Mouse (Mus musculus) MN1 (cell line): ENCODE measurements around the gene Cd52.
"Not testable (repeated sequence)": the region's sequence is repeated elsewhere in the genome, so short reads cannot be mapped to it uniquely, and the experiment has no call there.

Experiments
- DNase-seq: peaks from one replicate; pipeline ENCODE4 v3.0.0-alpha.2; 2016; ENCODE audit warnings: low spot score

Gene Cd52

GRCm38 (mm10) chr4:134094923-134095547 lies at the start of gene Cd52:
Cd52 (minus strand) TSS chr4:134095082.
- no peak for DNase-seq

GRCm38 (mm10) chr4:134144297-134144696 lies 49.4 kb upstream of the Cd52 start:
- not testable (repeated sequence) for DNase-seq

- DNase-seq: no peak
These were observed 44.0 kb upstream of the Cd52 start for GRCm38 (mm10) chr4:134138857-134139256.

- DNase-seq: no peak
These were observed 41.5 kb upstream of the Cd52 start for GRCm38 (mm10) chr4:134136280-134136926.

GRCm38 (mm10) chr4:134132519-134133095 lies 37.7 kb upstream of the Cd52 start:
- DNase-seq: peak; percentile 76

- peak; percentile 66 for DNase-seq
These were observed 37.2 kb upstream of the Cd52 start for GRCm38 (mm10) chr4:134132117-134132516.

- DNase-seq: no peak
These were observed 34.6 kb upstream of the Cd52 start for GRCm38 (mm10) chr4:134129482-134129881.

GRCm38 (mm10) chr4:134128983-134129362 lies 34.1 kb upstream of the Cd52 start:
- DNase-seq: no peak

- DNase-seq: peak; percentile 90
These were observed 33.5 kb upstream of the Cd52 start, which contains the start of gene Sh3bgrl3 for GRCm38 (mm10) chr4:134128221-134128982. Sh3bgrl3 (minus strand) TSS chr4:134128789.

- DNase-seq: no peak
These were observed 32.9 kb upstream of the Cd52 start for GRCm38 (mm10) chr4:134127793-134128192.

- peak; percentile 83 for DNase-seq
These were observed 32.2 kb upstream of the Cd52 start for GRCm38 (mm10) chr4:134127121-134127455.

GRCm38 (mm10) chr4:134126300-134127120 lies 31.6 kb upstream of the Cd52 start:
- DNase-seq: peak; percentile 66

- DNase-seq: no peak
These were observed 30.6 kb upstream of the Cd52 start for GRCm38 (mm10) chr4:134125383-134126060.

- peak; percentile 83 for DNase-seq
These were observed 29.0 kb upstream of the Cd52 start for GRCm38 (mm10) chr4:134123680-134124551.

- no peak for DNase-seq
These were observed 28.3 kb upstream of the Cd52 start for GRCm38 (mm10) chr4:134123147-134123546.

- peak; percentile 94 for DNase-seq
These were observed 27.4 kb upstream of the Cd52 start for GRCm38 (mm10) chr4:134122281-134122680.

- DNase-seq: peak; percentile 25
These were observed 26.7 kb upstream of the Cd52 start for GRCm38 (mm10) chr4:134121571-134121970.

GRCm38 (mm10) chr4:134120916-134121315 lies 26.0 kb upstream of the Cd52 start:
- DNase-seq: no peak

- DNase-seq: no peak
These were observed 25.4 kb upstream of the Cd52 start for GRCm38 (mm10) chr4:134120192-134120805.

GRCm38 (mm10) chr4:134119644-134120043 lies 24.8 kb upstream of the Cd52 start:
- DNase-seq: no peak
